Mouse (Mus musculus) myocyte (in vitro differentiated cells): ENCODE data around the gene Dap.

Experiments
- POLR2A ChIP-seq: IDR thresholded peaks from one replicate; pipeline ENCODE4 v1.6.1; 2011; ENCODE audit warnings: low read depth, mild to moderate bottlenecking, control low read depth, moderate library complexity; ENCODE audit not compliant: insufficient read length
- REST ChIP-seq: IDR thresholded peaks from one replicate; pipeline ENCODE4 v1.6.1; 2011; ENCODE audit warnings: mild to moderate bottlenecking, control low read depth, moderate library complexity; ENCODE audit not compliant: insufficient read depth, insufficient read length
- TCF12 ChIP-seq: IDR thresholded peaks from one replicate; pipeline ENCODE4 v1.6.1; 2011; ENCODE audit warnings: mild to moderate bottlenecking, control low read depth; ENCODE audit not compliant: poor library complexity, insufficient read depth, severe bottlenecking

GRCm38 (mm10) chr15:31264827-31265226 lies 40.7 kb downstream of the Dap start:
- TF ChIP-seq TCF12 (no peak), POLR2A (no peak), REST (no peak)
